Mouse (Mus musculus) E14TG2a.4 (cell line): ENCODE data around the gene Cd72.

ENCODE experiments used
- CTCF ChIP-seq: conservative IDR thresholded peaks from 2 replicates; pipeline ENCODE4 v1.5.1; 2014; ENCODE audit warnings: low read length
- NANOG ChIP-seq: IDR thresholded peaks from 2 replicates; pipeline ENCODE4 v1.6.1; 2014; ENCODE audit warnings: borderline replicate concordance, low read length, mixed read lengths
- POU5F1 ChIP-seq: IDR thresholded peaks from 2 replicates; pipeline ENCODE4 v1.6.1; 2014; ENCODE audit warnings: low read length, borderline replicate concordance

DNA sequence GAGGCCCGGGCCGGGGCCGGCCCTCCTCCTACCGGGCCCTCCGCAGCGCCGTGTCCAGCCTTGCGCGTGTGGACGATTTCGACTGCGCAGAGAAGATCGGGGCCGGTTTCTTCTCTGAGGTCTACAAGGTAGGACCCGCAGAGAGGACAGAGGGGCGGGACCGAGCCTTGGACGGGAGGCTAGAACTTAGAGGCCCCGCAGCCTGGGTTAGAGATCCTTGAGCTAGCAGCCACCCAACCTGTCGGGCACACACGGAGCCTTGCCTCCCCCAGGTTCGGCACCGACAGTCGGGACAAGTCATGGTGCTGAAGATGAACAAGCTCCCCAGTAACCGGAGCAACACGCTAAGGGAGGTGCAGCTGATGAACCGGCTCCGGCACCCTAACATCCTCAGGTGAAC is 10.9 kb downstream of the Cd72 start:
- no peak for TF ChIP-seq CTCF
- TF ChIP-seq NANOG = no peak
- TF ChIP-seq POU5F1 = no peak
